Mouse (Mus musculus) liver (tissue): ENCODE data around the gene Pde4d.

ENCODE experiments used
- DNase-seq: peaks from one replicate; pipeline ENCODE4 v3.0.0-alpha.2; 2020; ENCODE audit warnings: mixed read lengths

Pde4d gene

DNA sequence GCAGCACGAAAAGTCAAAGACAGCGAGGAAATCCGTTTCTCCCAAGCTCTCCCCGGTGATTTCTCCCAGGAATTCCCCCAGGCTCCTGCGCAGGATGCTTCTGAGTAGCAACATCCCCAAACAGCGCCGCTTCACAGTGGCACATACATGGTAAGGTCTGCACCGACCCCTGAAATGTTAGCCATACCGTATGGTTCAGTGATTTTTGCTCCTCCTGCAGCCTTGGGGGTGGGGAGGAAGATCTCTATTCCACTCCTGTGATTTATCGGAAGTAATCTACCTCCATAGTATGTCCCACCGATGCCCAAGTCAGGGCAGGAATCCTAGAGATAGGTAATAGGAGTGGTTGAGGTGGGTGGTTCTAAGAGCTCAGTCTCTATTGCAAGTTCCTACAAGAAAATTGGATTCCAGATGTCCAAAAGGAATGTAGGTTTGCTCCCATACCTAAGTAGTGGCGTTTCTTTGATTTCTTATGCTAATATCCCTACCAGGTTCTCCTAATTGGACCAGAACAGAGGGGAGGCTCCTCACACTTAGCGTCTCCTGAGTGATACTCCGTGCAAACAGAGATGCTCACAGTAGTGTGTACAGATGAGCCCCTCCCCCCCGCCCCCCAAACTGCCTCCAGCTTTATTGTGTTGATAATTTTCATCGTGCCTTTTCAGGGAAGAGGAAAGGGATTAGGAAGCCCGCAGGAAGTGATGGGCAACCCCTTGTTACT, 811.2 kb downstream of the Pde4d start:
- no peak for DNase-seq

GRCm38 (mm10) chr13:109261642-109262220, 812.0 kb downstream of the Pde4d start:
- no peak for DNase-seq

- DNase-seq: no peak
Observed at GRCm38 (mm10) chr13:109262501-109262900, 812.8 kb downstream of the Pde4d start.

DNA sequence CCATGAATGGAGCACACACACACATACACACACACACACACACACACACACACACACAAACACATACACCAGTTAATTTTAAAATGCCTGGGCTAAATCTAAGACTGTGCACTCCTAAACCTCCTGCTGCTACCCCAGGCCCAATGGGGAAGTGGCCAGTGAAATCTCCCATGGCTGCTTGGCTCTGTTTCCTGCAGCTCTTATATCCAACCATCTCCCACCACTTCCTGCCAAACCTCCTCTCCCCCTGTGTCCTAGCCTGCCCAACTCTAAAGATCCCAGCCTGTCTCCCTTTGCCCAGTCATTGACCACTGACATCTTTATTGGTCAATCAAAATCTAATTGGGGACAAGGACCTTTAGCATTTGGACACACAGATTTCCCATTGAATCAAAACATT, 814.1 kb downstream of the Pde4d start:
- DNase-seq: no peak

- no peak for DNase-seq
Observed at GRCm38 (mm10) chr13:109268253-109268652, 818.5 kb downstream of the Pde4d start.

DNA sequence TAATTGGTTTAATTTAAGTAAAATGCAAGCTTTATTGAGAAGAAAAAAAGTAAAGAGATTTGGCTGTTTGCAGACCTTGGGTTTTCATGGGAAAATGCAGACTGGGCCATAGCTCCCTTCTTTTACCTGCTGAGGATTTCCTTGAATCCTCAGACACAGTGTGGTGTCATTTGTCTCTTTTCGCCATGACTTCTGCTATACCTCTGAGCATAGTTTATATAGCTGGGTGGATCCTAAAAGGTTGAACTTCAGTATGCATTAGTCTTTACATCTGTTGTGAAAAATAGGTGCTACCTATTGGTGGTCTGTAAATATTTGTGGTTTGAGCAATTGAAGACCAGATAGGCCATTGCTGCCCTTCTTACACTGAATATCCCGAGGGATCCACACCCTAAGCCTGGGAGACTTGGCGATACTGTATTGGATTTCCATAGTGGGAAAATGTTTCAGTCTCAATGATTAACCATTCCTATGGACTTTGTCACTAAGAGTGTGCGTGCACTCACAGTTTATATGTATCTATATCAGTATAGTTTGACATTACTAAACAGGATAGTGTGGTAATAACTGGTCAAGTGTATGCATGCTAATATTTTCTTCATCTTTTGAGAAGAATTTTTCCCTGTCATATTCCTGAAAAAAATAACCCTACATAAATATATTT, 819.0 kb downstream of the Pde4d start:
- DNase-seq: no peak

DNA sequence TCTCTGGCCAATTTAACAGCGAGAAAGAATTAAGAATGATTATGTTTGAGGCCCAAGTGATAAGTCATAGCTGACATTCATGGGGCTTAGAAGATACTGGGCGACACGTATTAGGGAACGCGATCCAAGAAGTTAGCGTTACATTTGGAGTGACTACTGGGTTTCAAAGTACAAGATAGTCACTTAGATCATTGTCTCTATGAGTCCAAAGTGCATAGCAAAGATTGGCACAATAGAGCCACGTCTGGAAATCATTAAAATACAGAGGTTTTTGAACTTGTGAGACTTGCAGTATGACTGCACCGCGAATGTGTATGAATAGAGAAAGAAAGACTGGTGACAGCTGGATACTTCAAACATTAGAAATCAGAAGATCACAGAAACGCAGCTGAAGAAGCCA, 825.1 kb downstream of the Pde4d start:
- no peak for DNase-seq

DNA sequence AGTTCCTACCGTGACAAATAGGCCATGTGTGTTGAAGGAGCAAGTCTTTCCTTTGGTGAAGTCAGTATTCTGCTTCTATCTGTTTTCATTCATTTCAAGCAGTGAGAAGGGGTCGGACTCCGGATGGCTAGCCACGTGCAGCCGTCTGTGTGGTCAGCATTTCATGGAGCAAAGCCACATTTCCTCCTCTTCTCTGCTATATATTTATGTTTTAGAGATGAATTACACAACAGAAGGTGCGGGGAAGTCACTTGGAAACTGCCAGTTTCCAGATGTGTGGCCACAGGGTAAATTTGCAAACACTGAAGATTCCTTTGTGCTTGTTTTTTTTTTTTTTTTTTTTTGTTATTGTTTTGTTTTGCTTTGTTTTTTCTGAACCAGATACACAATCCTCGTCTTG, 828.0 kb downstream of the Pde4d start:
- DNase-seq: no peak

DNA sequence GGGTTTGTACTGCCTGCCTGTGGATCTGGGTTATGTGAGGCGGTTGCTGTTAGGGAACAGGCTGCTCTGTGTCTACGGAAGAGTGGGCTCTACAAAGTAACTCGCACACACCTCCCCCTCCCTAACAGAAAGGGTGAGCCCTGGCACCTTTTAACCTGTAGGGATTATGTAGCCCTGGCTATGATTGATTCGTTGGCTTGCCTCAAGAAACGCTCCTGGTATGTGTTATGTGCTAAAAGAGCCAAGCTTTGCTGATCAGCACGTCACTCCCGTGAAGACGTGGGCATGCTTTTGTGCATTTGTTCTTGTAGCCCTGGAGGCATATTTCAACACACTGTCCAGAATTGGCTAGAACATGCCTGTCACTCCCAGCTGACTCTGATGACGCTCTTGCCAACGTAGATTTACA, 828.8 kb downstream of the Pde4d start:
- no peak for DNase-seq

- no peak for DNase-seq
Observed at GRCm38 (mm10) chr13:109279211-109279610, 829.5 kb downstream of the Pde4d start.

DNA sequence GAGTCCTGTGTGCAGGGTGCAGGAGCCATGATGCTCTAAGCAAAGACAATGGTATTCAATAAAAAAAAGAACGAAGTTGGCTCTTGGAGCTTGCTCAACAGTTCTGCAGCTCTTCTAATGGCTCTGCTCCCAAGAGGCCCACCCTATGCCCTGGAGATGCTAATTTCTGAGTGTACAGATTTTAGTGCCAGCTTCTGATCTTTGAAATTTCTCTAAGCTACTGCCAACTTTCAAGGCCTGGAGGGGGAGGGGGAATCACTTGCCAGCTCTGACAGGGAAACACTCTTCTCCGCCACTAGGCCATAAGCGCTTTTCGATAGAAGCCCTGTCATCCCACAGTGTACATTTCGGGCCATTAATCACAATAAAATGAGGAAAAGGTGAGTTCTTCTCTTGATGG, 830.7 kb downstream of the Pde4d start:
- no peak for DNase-seq

GRCm38 (mm10) chr13:109287465-109287864, 837.7 kb downstream of the Pde4d start:
- no peak for DNase-seq

- no peak for DNase-seq
Observed at GRCm38 (mm10) chr13:109290922-109291321, 841.2 kb downstream of the Pde4d start.

DNA sequence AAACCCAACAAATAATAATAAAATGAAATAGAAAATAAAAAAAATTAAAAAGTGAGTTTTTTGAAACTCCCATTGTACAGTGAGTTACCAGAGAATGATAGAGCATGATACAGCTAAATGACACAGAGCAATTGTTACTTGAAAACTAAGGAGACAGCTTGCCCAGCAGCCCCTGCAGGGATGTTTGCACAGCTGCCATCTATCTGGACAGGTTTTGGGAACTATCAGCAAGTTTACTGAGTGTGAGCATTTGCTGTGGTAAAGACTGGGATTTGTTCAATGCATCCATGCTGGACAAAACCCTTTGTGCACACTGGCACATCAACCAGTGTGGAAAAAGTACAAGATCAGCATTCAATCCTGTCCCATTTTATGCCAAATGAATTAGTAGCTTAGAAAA, 843.3 kb downstream of the Pde4d start:
- DNase-seq: no peak

- DNase-seq: no peak
Observed at GRCm38 (mm10) chr13:109296347-109297037, 846.7 kb downstream of the Pde4d start.

DNA sequence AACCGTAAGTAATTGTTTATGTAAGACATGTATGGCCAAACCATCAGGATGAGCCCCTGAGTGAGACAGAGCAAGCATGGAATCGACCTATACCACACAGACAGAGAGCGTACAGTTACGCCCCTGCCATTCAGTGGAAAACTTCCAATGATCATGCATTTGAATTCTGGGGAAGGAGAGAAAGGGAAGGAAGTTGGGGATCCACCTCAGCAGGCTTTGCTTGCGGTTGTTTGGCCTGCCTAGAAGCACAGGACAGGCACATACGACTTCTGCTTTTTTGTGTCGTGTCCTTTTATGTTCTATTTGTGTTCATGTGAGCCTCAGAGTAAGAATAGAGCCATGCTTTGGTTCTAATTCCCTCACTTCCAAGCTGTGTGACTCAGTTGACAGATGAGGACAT, 849.1 kb downstream of the Pde4d start:
- DNase-seq: no peak

DNA sequence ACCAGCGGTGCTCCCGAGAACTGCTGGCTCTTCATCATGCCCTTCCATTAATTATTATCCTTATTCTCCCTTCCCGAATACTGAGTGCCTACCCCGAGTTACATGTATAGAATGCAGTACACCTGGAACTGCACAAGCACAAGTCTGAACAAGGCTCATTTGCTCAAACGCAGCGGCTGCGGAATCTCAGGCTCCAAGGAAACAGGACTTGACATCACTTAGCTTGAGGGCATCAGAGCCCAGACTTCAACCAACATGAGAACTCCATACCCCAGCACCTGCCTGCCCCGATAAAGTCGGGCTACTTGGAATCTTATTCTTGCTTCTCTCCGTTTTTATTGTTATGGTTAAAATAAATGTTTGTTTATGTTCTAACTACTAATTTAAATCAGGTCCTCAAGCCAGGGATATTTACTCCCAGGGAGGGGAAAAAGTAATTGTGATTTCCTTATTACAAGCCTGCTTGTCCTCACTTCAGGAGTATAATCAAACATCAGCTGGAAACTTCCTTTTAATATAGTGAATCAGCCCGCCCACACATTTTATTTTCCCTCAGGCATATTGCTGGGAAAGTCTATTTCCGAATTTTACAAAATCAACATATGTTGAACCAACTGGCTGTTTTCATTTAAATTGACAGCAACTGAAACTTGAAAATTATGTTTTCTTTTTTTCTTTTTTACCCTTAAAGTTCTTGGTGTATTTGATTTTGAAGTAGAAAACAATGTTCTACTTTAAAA, 849.9 kb downstream of the Pde4d start:
- no peak for DNase-seq

DNA sequence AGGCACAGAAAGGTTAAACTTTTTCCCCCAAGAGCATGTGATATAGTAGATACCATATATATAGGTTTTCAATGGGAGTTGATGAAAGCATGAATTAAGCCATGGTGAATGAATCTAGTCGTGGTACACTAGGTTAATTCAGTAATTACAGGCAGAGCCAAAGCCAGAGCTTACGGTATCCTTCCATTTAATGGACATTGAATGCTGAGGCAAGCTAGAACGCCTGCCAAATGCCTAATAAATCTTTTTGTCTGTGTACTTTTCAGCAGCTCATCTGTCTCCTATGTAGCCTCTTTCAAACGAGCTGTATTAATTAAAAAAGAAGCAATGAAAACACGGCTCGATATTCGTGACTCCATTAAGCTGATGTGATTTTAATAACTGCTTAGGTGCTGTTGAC, 862.8 kb downstream of the Pde4d start:
- DNase-seq: no peak

- no peak for DNase-seq
Observed at GRCm38 (mm10) chr13:109315608-109316007, 865.9 kb downstream of the Pde4d start.

DNA sequence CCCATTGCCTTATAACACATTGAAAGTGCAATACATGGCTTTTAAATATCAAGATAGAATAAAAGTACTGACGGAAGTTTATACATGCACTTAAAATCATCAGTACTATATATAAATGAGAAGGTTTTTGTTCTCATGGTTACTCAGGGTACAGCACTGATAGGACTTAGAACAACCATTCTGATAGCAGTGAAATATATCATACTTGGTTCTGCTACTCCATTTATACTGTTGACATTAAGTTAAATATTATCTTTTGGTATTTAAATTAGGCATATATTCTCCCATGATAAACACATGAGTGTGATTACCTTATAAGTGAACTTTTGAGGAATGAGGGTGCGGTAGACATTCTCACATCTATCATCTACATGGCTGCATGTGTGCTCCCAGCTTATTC, 867.9 kb downstream of the Pde4d start:
- no peak for DNase-seq

DNA sequence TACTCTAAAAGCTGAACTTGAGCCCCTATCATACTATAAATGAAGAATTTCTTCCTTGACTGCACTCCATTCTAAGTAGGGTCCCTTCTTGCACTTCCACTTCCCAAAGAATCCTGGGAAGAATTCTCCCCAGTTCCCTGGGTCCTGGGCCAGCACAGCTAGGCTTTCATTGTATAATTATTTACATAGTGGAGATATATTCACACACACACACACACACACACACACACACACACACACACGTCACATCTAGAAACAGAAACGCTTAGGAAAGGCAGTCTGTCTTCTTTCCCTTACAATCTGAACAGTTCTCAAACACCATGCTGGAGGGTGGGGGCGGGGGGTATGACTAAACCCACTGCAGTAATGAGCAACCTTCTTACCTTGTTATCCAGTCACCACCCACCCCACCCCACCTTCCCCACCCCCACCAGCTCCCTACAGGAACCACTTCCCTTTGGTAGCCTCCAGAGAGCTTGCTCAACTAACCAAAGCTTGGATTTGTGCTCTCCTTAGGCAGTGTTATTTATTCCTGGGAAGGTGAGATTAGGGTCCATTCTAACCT, 868.8 kb downstream of the Pde4d start:
- no peak for DNase-seq

DNA sequence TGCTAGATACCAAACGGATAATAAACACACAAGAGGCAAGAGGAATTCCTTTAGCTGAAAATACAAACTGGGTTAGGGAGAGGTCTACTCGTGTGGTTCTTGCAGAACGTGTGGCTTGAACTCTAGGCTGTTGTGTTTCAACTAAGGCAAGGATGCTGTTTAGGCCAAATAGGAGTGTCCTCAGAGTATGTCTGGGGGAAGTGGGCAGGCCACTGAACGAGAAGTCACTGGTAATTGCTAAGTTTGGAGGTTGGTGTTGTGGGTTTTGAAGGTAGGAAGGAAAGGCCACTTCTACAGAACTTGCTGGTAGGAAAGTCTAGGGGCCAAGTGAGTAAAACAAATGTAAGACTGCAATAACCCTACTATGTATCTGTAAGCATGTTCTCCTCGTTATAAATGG, 876.3 kb downstream of the Pde4d start:
- no peak for DNase-seq

DNA sequence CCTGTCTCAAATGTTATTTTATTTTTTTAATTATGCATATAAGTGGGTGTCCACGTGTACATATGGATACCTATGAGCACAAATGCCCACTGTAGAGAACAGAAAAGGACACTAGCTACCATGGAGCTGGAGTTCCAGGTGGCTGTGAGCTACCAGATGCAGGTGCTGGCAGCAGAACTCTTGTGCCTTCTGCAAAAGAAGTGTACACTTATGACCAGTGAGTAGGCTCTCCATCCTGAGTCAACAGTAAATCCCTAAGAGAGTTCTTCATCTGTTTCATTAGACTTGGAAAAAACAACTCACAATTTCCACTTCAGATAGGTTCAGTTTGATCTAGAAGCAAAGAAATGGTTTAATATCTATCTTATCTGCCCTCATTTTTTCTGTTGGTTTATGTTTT, 881.8 kb downstream of the Pde4d start:
- no peak for DNase-seq
